Mouse (Mus musculus): Measurements from ENCODE around the gene Lrig3. TPM values are rescaled to one million over a fixed set of nuclear protein-coding genes. Genes with fewer than 3 reads are reported as not detected.

Gene Lrig3
- polyA plus RNA-seq (2014; fragmentation: Illumina TruSeq; extraction: RNeasy Lipid Tissue Mini Kit (QIAGEN cat#74804)), result 12.6 TPM

GRCm38 (mm10) chr10:125965968-125966480, at the start of gene Lrig3:
Lrig3 (plus strand) TSS chr10:125966168.

Data from ovary, adult 10 weeks (tissue).